Mouse (Mus musculus): Measurements from ENCODE around the gene Utp4.

DNA sequence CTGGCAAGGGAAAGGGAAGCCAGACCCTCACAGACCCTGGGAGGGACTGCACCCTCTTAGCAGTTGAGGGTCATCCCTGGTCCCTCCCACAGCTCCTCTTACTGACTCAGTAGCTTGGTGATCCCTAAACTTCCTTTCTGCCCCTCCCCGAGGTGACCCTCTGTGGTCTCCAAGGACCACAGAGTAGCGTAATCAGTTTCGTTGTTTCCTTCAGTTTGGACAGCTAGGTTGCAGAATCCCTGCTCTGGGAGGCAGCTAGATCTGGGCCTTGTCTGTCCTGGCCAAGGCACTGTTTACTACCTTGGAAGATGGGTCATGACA lies 38.2 kb upstream of the Utp4 start:
- TF ChIP-seq NELFE (IDR thresholded peaks at IDR 0.05; ENCODE audit: low read depth, low read length) (no peak), CHD2 (IDR thresholded peaks at IDR 0.05; ENCODE audit: low read length) (no peak), RCOR1 (conservative IDR thresholded peaks at IDR 0.05; ENCODE audit: low read depth, low read length) (no peak), POLR2A (IDR thresholded peaks at IDR 0.05; ENCODE audit: low read depth, low read length) (no peak), EP300 (IDR thresholded peaks at IDR 0.05; ENCODE audit: low read length) (no peak), KAT2A (IDR thresholded peaks at IDR 0.05; ENCODE audit: insufficient replicate concordance, low read length) (no peak), CTCF (conservative IDR thresholded peaks at IDR 0.05 in 1 of 2, IDR thresholded peaks at IDR 0.05 in 1 of 2; ENCODE audit: low read depth in 2 of 2, low read length in 2 of 2) (no peak), RAD21 (IDR thresholded peaks at IDR 0.05; ENCODE audit: low read depth, low read length) (no peak), ZC3H11A (IDR thresholded peaks at IDR 0.05; ENCODE audit: low read depth, low read length) (no peak), ZKSCAN1 (IDR thresholded peaks at IDR 0.05; ENCODE audit: borderline replicate concordance, low read depth, low read length) (no peak), USF1 (IDR thresholded peaks at IDR 0.05; ENCODE audit: low read depth, low read length) (no peak), MAFK (IDR thresholded peaks at IDR 0.05; ENCODE audit: insufficient replicate concordance, low read length) (no peak), POLR2AphosphoS2 (IDR thresholded peaks at IDR 0.05; ENCODE audit: low read depth, low read length) (no peak), MAZ (IDR thresholded peaks at IDR 0.05; ENCODE audit: low read depth, low read length) (no peak)

Measured in CH12.LX (cell line).